Mouse (Mus musculus): ENCODE data around the gene Smg6. TPM values are rescaled to one million over a fixed set of nuclear protein-coding genes. Genes with fewer than 3 reads are reported as not detected.

Gene Smg6
- polyA plus RNA-seq, 1 experiment from 2014 or later, result 17.5 TPM

DNA sequence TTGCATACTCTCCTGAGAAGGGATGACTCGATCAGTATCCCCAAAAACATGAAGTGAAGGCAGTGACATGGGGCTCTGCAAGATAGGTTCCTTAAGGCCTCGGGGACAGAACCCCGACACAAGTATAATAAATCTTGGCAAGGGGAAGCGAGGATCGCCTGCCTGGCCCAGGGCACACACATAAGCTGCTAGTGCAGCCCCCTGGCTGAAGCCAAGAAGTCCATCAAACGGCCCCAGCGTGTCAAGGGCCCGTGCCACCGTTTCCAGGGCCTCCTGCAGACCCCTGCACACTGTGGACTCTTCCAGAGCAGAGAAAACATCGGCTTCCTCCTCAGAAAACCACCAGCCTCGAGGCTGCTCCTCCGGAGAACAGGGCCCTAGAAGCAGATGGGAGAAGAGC is 252.4 kb downstream of the Smg6 start:
- Histone ChIP-seq H3K9me3 (replicated peaks) (no peaks in the 10 kb centered on the region), H3K9ac (peak overlapping the region; percentile 58), H3K27me3 (peaks cover 7% of the 10 kb centered on the region), H3K27ac (peak overlapping the region; percentile 92), H3K36me3 (peaks cover 53% of the 10 kb centered on the region), H3K4me3 (replicated peaks) (peak overlapping the region; percentile 68), H3K4me2 (peak overlapping the region; percentile 72), H3K4me1 (peaks cover 34% of the 10 kb centered on the region)
- 44% methylated on average over 12 of the region's 12 CpGs for WGBS
- ATAC-seq (replicated peaks; ENCODE audit: low FRiP score), result no peak

DNA sequence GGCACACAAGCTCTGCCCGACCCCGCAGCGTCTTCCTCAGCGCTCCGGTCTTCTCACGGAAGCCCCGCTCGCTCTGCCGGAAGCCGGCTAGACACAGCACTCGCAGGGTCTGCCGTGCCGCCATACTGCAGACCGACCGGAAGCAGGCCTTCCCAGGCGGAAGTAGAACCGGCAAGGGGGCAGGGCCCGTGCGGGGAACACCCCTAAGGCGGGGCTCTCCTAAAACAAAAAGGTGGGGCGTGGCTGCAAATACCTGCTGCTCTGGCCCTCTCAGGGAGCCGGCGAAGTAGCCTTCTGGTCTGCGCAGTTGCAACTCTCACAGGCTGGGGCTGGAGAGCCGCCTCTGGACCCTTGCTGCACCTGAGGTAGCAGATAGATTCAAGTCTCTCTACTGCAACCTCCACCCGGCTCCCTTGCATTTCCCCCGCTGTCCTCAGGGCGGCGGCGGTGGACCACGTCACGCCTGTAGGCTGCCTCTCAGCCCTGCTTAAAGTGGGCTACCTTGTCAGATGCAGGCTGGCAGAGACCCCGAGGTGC is 253.1 kb downstream of the Smg6 start, which contains the start of gene Ovca2:
TSS of gene Ovca2 (minus strand) at position 164 of the 537 bp plus-strand sequence.
- H3K9me3 ChIP-seq (replicated peaks), result no peaks in the 10 kb centered on the region
- peak within 1 kb of the TSS; percentile 72 for H3K4me2 ChIP-seq
- H3K4me3 ChIP-seq (replicated peaks), result peak within 1 kb of the TSS; percentile 68
- WGBS, result under 1% methylated on average over 33 of the region's 33 CpGs
- H3K9ac ChIP-seq, result peak within 1 kb of the TSS; percentile 58
- H3K27me3 ChIP-seq, result no peaks in the 10 kb centered on the region
- peaks cover 61% of the 10 kb centered on the region for H3K36me3 ChIP-seq
- H3K27ac ChIP-seq, result peak within 1 kb of the TSS; percentile 92
- peak; percentile 94 for ATAC-seq (replicated peaks; ENCODE audit: low FRiP score)
- H3K4me1 ChIP-seq, result peaks cover 28% of the 10 kb centered on the region

DNA sequence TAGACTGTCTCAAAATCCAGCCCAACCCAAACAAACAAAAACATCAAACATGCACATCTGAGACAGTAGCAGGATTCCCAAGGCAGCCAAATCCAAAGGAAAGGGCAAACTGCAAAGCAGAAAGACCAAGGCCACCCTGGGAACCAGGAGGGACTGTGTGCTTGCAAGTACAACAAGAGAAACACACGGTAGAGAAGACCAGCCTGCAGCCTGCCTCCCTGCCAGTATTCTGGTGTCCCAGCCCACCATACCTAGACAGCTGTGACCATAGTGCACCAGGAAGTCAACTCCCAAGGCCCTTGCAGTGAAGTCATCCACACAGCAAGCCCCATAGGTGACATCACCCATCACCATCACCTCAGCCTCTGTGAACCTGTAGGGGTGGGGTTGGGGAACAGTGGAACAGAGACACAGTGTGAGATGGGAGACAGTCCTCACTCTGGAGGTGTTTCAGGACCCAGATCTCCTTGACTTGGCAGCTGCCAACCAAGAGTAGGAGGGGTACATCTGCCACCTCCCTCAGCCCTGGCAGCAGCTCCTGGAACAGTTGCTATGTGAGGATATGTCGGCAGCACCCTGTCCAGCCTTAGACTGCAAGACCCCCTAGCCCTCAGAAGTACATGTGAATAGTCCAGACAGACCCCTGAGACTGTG is 258.4 kb downstream of the Smg6 start:
- WGBS, result 74% methylated on average over 2 of the region's 2 CpGs
- Histone ChIP-seq H3K4me2 (no peak overlapping the region), H3K27me3 (no peaks in the 10 kb centered on the region), H3K4me3 (replicated peaks) (no peak overlapping the region), H3K4me1 (peaks cover 22% of the 10 kb centered on the region), H3K36me3 (peaks cover 54% of the 10 kb centered on the region), H3K9me3 (replicated peaks) (no peaks in the 10 kb centered on the region), H3K27ac (no peak overlapping the region), H3K9ac (no peak overlapping the region)
- no peak for ATAC-seq (replicated peaks; ENCODE audit: low FRiP score)

DNA sequence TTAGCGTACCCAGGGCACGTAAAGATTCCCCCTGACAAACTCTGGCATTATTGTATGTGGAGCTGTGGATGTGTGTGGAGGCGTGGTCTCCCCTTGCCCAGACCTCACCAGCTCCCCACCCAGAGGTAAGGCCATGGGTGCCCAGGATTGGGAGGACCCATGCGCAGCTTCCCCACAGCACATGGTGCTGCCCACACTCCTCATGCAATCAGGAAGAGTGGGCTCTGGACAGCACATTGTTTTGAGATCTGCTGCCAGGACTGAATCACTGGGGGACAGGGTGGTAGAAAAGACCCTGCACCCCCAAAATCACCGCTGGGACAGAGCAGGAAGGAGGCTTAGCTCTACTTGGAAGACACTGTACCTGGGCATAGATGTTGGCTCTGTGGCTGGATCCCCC is 258.9 kb downstream of the Smg6 start:
- Histone ChIP-seq H3K9ac (no peak overlapping the region), H3K9me3 (replicated peaks) (no peaks in the 10 kb centered on the region), H3K36me3 (peaks cover 53% of the 10 kb centered on the region), H3K27me3 (no peaks in the 10 kb centered on the region), H3K4me3 (replicated peaks) (no peak overlapping the region), H3K4me1 (peaks cover 22% of the 10 kb centered on the region), H3K27ac (no peak overlapping the region), H3K4me2 (no peak overlapping the region)
- 91% methylated on average over 5 of the region's 5 CpGs for whole genome bisulfite sequencing
- no peak for ATAC-seq (replicated peaks; ENCODE audit: low FRiP score)

DNA sequence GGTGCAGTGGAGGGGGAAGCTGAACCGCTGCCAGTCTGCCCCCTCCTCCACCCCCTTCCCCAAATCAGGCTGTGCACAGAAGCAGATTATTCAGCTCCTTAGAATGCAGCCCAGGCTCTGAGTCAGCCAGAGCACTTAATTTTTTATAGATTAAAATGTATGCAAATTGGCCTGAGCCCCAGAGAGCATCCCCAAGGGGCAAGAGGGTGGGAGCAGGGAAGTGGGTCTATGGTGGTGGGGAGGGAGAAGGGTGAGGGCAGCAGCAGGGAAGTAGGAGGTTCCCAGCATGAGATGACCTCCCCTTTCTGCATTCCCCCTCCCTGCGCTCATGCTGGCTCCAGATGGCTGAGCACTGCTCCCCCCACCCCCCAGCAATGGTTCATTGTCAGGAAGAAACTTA is 259.4 kb downstream of the Smg6 start:
- H3K4me2 ChIP-seq, result no peak overlapping the region
- H3K9me3 ChIP-seq (replicated peaks), result no peaks in the 10 kb centered on the region
- H3K27me3 ChIP-seq, result no peaks in the 10 kb centered on the region
- H3K9ac ChIP-seq, result no peak overlapping the region
- peaks cover 24% of the 10 kb centered on the region for H3K4me1 ChIP-seq
- ATAC-seq (replicated peaks; ENCODE audit: low FRiP score), result no peak; the same call in 1 of the 2 replicates
- H3K4me3 ChIP-seq (replicated peaks), result no peak overlapping the region
- no peak overlapping the region for H3K27ac ChIP-seq
- peaks cover 49% of the 10 kb centered on the region for H3K36me3 ChIP-seq
- WGBS, result 68% methylated on average over 2 of the region's 2 CpGs

DNA sequence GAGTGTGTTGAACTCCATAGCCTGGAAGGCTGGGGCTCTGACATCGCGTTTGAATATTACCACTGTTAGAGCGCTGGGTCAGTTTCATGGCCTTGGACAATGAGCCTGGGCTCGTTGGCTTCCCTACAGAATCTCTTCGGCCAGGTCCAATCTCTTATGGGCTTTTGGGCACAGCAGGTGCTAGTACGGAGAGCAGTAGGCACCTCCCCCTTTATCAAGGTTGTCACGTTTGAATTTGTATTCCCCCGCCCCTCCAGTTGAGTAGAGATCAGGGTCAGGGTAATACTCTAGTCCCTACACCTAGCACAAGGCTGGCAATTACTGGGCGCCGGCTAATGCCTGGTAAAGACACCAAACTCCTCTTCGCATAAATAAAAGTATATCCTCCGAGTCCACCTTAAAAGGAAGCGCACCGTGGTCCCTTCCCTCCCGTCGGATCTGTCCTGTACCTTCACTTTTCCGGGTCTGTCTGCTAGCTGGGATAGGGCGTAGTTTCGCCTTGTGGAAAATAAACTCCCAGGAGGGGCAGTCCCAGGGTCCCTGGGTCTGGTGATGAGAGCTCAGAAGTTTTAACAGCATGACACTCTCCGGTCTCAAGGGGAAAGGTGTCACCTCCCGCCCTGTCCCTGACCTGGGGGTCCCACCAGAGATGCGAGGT is 264.2 kb downstream of the Smg6 start:
- Histone ChIP-seq H3K36me3 (peaks cover under 1% of the 10 kb centered on the region; the same call in 1 of the 2 replicates), H3K4me3 (replicated peaks) (peak overlapping the region; percentile 93), H3K9me3 (replicated peaks) (no peaks in the 10 kb centered on the region), H3K9ac (peak overlapping the region; percentile 64), H3K4me2 (peak overlapping the region; percentile 86), H3K27me3 (peaks cover 35% of the 10 kb centered on the region), H3K27ac (peak overlapping the region; percentile 55), H3K4me1 (peaks cover 51% of the 10 kb centered on the region)
- ATAC-seq (replicated peaks; ENCODE audit: low FRiP score), result no peak
- WGBS, result under 1% methylated on average over 22 of the region's 22 CpGs

DNA sequence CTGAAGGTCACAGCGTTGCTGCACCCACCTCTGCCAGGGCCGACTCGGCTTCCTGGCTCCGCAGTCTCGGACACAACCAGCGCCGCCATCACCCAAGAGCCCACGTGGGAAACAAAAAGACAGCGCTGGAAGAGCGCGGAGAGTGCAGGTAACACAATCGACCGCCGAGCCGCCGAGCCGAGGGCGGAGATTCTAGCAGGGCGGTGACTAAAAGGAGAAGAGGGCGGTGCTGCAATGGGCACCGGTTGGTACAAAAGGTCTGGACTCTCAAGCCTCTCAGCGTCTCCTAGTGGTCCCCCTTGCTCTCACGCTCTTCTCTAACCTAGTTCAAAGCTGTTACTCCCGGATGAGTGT is 264.7 kb downstream of the Smg6 start:
- H3K9me3 ChIP-seq (replicated peaks), result no peaks in the 10 kb centered on the region
- peaks cover 51% of the 10 kb centered on the region for H3K4me1 ChIP-seq
- peak overlapping the region; percentile 93 for H3K4me3 ChIP-seq (replicated peaks)
- H3K9ac ChIP-seq, result peak overlapping the region; percentile 64
- H3K36me3 ChIP-seq, result no peaks in the 10 kb centered on the region
- H3K27ac ChIP-seq, result peak overlapping the region; percentile 55
- H3K4me2 ChIP-seq, result peak overlapping the region; percentile 86
- ATAC-seq (replicated peaks; ENCODE audit: low FRiP score), result peak; percentile 75
- H3K27me3 ChIP-seq, result peaks cover 40% of the 10 kb centered on the region
- under 1% methylated on average over 24 of the region's 24 CpGs for WGBS

DNA sequence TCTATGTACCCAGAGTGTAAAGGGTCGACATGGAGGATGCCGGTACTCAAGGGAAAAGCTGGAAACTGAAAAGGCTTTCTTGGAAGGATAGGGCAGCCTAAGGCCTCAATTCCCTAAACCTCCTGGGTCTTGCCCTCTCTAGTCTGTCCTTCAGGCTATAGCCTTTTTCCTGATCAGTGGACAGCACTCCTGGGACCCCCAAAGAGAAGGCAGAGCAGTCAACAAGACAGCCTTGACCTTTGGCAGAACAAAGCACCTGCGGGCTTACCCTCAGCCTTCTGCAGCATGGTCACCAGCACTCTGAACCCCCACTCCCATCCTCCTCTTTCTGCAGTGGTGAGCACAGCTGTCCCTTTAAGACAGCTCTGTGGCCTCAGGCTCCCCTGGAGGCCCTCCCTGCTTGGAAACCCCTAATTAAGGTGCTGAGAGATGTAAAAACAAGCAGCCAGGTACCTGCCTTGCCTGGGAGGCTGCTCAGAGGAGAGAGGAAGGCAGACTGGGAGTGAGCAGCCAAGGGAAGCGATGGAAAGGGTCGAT is 265.4 kb downstream of the Smg6 start, which contains the start of gene Dph1:
TSS of gene Dph1 (minus strand) at position 337 of the 537 bp plus-strand sequence.
- Histone ChIP-seq H3K9me3 (replicated peaks) (no peaks in the 10 kb centered on the region), H3K4me1 (peaks cover 56% of the 10 kb centered on the region), H3K9ac (peak within 1 kb of the TSS; percentile 64), H3K4me2 (peak within 1 kb of the TSS; percentile 86), H3K36me3 (no peaks in the 10 kb centered on the region), H3K27ac (peak within 1 kb of the TSS; percentile 55), H3K27me3 (peaks cover 46% of the 10 kb centered on the region), H3K4me3 (replicated peaks) (peak within 1 kb of the TSS; percentile 93)
- ATAC-seq (replicated peaks; ENCODE audit: low FRiP score), result no peak
- 56% methylated on average over 5 of the region's 5 CpGs for WGBS

DNA sequence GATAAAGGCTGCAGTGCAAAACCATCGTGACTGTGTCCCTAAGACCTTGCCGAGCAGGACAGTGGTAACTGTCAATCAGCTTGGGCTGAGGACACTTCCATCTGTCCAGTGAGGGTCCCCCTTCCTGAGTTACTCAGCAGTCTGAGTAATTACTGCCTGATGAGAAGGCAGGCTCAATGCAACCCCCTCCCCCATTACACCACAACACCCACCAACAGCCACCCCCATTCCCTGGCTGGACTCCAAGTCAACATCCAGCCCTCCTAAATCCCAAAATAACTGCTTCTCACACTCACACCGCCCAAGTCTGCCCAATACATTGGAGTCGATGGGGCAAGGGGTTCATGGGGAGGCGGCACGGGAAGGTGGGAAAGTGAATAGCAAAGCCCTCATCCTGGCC is 266.2 kb downstream of the Smg6 start:
- H3K4me1 ChIP-seq, result peaks cover 63% of the 10 kb centered on the region
- no peak for ATAC-seq (replicated peaks; ENCODE audit: low FRiP score)
- H3K4me3 ChIP-seq (replicated peaks), result no peak overlapping the region
- no peak overlapping the region for H3K9ac ChIP-seq
- peaks cover 55% of the 10 kb centered on the region for H3K27me3 ChIP-seq
- H3K4me2 ChIP-seq, result no peak overlapping the region
- 67% methylated on average over 6 of the region's 6 CpGs for WGBS
- H3K27ac ChIP-seq, result no peak overlapping the region
- H3K36me3 ChIP-seq, result no peaks in the 10 kb centered on the region
- H3K9me3 ChIP-seq (replicated peaks), result no peaks in the 10 kb centered on the region

DNA sequence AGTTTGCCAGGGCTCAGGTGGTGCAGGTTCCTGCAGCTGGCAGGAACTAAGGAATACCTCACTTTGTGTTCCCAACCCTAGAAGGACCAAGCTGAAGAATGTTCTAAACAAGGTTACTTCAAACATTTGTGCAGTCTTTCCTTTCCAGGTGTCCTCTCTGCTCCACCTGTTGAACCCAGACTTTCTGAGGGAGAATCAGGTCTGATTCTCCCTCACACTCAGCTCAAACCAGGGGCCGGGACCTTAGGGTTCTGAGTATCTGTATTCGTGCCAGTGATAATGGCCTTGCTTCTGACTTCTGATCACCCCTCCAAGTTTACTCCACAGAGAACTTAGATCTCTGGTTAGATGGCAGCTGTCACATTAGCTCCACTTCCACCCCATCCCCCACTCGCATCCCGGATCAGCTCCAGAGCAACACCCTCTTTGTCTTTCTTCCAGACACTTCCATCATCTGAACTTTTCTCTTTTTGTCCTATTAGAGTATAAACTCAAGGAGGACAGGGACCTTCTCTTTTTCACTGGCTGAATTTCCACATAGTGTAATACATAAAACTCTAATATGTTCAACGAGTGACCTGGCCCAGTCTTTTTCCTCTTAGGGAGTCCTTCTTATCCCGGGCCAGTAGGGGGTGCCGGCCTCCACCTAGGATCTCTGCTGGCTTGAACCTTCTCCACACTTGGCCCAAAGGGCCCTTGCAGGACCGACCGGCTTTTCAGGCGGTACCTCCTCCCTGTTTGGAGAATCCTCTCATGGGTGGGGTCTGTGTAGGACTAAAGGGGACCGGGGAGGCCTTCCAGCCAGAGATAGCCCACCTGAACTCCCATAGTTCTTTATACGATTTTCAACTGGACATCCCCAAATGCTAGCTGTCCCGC is 267.0 kb downstream of the Smg6 start:
- Histone ChIP-seq H3K4me1 (peaks cover 63% of the 10 kb centered on the region), H3K27me3 (peaks cover 61% of the 10 kb centered on the region), H3K27ac (no peak overlapping the region), H3K4me2 (peak overlapping the region; percentile 89), H3K9me3 (replicated peaks) (no peaks in the 10 kb centered on the region), H3K9ac (no peak overlapping the region; the same call in 1 of the 2 replicates), H3K4me3 (replicated peaks) (peak overlapping the region; percentile 60), H3K36me3 (no peaks in the 10 kb centered on the region)
- ATAC-seq (replicated peaks; ENCODE audit: low FRiP score), result peak; percentile 40; the same call in 1 of the 2 replicates
- 24% methylated on average over 13 of the region's 13 CpGs for WGBS

DNA sequence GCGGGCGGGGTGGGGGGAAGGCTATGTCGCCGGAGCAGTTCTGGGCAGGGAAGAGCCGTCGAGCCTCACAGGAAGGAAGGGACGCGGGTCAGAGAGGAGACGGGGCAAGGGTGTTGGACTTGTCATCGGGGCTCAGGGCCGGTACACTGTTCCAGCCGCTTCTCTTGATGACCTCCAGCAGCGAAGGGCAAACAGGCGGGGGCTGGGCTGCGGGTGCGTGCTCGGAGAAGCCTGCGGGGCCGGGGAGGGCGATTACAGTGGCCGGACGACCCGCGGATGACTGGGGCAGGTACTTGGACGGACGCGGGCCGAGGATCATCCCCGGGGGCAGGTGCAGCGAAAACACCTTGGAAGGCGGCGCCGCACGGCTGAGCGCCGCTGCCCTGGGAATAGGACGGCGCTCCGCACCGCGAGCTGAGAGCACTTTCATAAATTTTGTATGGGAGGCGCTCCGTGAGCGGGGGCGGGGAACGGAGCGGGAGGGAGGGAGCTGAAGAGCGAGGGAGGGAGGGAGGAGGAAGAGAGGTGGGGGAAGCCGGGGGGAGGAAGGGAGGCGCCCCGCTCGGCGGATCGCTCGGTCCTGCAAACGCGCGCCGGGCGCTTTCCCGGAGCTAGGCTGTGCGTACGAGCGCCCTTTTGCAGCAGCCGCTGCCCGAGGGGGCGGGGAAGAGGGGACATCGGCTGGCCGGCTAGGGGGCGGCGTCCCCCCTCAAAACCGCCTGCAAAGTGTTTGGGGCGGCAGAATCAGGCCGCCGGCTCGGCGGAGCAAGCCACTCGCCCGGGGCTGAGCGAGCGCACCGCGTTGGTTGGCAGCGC is 267.8 kb downstream of the Smg6 start, which contains the start of gene Rtn4rl1:
TSS of gene Rtn4rl1 (plus strand) at position 528 of the 816 bp plus-strand sequence.
- Histone ChIP-seq H3K4me1 (peaks cover 62% of the 10 kb centered on the region), H3K27ac (no peak within 1 kb of the TSS), H3K4me3 (replicated peaks) (peak within 1 kb of the TSS; percentile 60), H3K36me3 (no peaks in the 10 kb centered on the region), H3K9me3 (replicated peaks) (no peaks in the 10 kb centered on the region), H3K4me2 (peak within 1 kb of the TSS; percentile 89), H3K9ac (peak within 1 kb of the TSS; percentile 42), H3K27me3 (peaks cover 68% of the 10 kb centered on the region)
- peak; percentile 10; the same call in 1 of the 2 replicates for ATAC-seq (replicated peaks; ENCODE audit: low FRiP score)
- WGBS, result under 1% methylated on average over 83 of the region's 84 CpGs

All from kidney, embryonic 15.5 days (tissue).